Mouse (Mus musculus) spleen, postnatal 14 days (tissue): ENCODE results near the gene Trim14.
A peak's percentile ranks its signal among the peaks of the same experiment; 100 is the strongest.

Experiments
- DNase-seq, 2 experiments: peaks; one replicate each; pipeline ENCODE4 v3.0.0; 2021 to 2022; ENCODE audit warnings: low spot score in 2 of 2

Gene Trim14

DNA sequence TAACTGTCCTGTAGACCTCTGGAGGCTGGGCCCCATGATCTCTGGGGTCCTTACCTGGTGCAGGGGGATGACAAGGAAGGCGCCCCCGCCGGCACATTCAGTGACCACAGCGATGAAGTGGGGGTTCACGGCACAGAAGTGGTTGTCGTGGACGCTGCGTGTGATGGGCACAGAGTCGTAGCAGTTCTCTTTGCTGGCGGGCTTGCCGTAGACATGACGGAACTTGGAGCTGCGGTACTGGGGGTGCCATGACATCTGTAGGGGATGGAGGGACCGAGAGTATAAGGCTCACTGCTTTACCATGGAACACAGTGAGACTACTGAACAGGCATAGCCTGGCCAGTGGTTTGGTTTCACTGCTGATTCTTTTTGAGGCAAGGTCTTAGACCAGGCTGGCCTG is 26.9 kb upstream of the Trim14 start:
- no peak for DNase-seq

- no peak for DNase-seq
These were observed 26.1 kb upstream of the Trim14 start for GRCm38 (mm10) chr4:46562037-46562436.

DNA sequence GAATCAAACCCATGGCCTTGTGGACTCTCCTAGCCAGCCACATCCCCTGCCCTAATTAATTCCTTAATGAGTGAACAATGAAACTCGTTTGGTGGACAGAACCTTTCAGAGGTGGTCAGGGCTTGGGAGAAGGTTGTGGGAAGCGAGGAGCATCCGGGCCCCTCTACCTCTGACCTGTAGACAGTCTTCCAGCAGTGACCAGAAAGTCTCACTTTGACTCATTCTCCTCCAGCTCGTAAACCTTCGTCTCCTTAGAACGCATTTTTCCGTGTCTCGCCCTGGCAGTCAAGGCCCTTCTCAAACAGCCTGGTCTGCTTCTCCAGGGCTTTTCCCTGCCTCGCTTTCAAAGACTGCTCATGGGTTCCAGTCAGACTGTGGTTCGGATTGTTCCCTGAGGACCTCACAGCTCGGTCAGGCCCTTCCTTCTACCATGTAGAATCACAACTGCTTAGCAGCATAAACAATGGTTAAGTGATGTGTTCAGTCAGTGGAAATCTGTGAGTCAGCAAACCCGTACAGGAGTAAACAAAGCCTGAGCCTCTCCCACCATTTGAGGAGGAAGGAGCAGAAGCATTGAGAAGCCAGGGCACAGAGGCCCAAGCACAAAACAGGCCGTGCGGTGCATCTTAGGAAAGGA is 24.2 kb upstream of the Trim14 start:
- no peak for DNase-seq

GRCm38 (mm10) chr4:46558672-46559667 is 23.0 kb upstream of the Trim14 start:
- no peak for DNase-seq

- DNase-seq: no peak
These were observed 21.0 kb upstream of the Trim14 start for GRCm38 (mm10) chr4:46556933-46557332.

- no peak for DNase-seq
These were observed 19.8 kb upstream of the Trim14 start for GRCm38 (mm10) chr4:46555762-46556161.

DNA sequence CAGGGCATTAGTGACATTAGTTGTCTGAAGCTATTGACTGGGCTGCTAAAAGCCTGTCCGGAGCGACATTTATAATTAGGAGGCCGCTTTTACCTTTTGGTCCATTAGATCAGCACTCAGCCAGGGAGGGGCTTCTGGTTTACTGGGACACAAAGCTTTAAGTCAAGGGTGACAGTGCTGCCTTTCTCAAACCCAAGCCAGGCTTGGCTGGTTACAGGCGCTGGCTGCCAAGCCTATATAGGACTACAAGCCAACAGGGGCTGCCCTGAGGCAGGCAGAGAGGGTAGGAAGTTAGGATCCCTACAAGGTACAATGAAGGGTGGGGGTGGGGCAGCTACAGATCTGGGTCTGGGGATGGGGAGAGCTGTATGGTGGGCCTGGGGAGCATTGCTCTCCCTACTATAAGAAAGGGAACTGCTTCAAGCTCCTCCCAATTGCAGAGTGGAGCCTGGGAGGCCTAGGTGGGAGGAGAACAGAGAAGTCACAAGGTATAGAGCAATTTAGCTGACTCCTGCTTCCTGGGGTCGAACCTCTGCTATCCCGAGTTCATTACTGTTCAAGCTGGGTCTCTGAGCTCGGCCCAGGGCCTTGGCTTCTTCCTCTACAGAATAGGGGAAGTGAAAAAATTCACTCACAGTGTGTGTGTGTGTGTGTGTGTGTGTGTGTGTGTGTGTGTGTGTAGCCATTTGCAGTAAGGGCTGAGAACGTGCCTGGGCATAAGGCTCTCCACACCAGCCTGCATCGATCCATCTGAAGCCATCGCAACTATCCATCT is 18.5 kb upstream of the Trim14 start:
- peak in 1 of 2 experiments; percentile 54 for DNase-seq

DNA sequence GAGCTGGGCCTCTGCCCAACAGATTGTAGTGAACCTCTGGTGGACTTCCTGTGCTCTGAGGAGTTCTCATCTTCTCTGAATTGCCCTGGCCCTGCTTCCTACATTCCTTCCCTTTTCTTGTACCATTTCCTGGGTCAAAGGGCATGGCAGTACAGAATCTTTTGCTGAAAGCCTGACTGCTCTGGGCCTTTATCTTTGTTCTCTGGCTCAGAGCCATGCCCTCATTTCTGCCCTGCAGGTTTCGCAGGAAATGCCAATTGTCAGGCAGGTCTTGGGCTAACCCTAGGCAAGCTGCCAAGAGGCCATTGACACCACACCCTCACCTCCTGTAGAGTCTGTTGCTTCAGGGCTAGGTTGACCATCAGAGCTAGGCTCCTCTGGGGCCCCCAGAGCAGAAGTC is 17.9 kb upstream of the Trim14 start:
- DNase-seq: no peak

- DNase-seq: no peak
These were observed 14.5 kb upstream of the Trim14 start for GRCm38 (mm10) chr4:46550406-46550805.

GRCm38 (mm10) chr4:46549979-46550378 is 14.0 kb upstream of the Trim14 start:
- DNase-seq: no peak

- DNase-seq: peak in 1 of 2 experiments; percentile 28
These were observed 10.8 kb upstream of the Trim14 start for GRCm38 (mm10) chr4:46546709-46547108.

DNA sequence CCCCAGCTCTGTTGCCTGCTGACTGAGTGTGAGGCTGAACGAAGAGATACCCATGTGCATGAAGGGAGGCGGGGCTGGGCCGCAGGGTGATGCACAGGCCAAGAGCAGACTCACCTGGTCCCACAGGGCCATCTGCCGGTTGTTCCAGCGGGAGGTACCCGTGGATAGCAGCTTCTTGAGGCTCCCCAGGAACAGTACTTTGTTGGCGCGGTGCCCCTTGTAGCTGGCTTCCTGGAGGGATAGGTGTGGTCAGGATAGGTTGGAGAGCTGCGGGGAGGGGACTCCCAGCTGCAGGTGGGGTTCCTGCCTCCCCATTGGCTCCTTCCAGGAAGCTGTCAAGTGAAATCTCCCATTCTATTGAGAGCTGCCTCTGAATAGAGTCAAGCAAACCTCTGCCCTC is 9.6 kb upstream of the Trim14 start:
- no peak for DNase-seq

GRCm38 (mm10) chr4:46544313-46544712 is 8.4 kb upstream of the Trim14 start:
- peak; percentile 51 to 71 for DNase-seq

GRCm38 (mm10) chr4:46543366-46544050 is 7.6 kb upstream of the Trim14 start:
- no peak for DNase-seq

GRCm38 (mm10) chr4:46541707-46542106 is 5.8 kb upstream of the Trim14 start:
- DNase-seq: no peak

- DNase-seq: no peak
These were observed 3.2 kb upstream of the Trim14 start for GRCm38 (mm10) chr4:46539167-46539566.

DNA sequence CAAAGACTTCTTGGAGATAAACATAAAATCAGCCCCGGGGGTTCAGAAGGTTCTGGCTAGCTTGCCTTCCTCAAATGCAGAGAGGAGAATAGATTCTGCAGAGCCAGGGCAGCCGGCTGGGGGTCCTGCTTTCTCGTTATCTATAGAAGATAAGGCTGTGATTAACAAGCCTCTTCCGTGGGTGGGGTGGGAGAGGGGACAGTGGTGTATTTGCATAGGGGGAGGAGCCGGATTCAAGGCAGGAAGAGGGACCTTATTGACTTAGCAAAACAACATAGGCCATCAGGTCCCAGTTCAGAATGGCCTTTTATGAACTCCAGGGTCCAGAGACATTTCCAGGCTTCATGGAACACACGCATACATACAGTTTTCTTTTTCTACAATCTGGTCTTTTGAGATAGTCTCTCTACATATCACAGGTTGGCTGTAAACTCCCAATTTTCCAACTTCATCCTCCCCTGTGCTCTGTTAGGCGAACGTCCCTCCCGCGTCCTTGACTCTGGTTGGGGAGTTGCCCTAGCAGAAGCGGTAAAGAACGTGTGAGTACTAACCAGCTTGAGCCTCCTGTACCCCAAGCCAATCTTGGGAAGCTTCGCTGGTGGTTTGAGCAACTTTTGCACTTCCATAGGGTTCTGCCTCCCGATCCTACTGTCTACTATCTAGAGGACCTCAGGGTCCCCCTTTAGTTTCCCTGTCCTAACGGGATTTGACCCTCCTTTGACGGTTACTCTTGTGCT is 679 bp downstream of the Trim14 start:
- DNase-seq: peak in 1 of 2 experiments; percentile 19

DNA sequence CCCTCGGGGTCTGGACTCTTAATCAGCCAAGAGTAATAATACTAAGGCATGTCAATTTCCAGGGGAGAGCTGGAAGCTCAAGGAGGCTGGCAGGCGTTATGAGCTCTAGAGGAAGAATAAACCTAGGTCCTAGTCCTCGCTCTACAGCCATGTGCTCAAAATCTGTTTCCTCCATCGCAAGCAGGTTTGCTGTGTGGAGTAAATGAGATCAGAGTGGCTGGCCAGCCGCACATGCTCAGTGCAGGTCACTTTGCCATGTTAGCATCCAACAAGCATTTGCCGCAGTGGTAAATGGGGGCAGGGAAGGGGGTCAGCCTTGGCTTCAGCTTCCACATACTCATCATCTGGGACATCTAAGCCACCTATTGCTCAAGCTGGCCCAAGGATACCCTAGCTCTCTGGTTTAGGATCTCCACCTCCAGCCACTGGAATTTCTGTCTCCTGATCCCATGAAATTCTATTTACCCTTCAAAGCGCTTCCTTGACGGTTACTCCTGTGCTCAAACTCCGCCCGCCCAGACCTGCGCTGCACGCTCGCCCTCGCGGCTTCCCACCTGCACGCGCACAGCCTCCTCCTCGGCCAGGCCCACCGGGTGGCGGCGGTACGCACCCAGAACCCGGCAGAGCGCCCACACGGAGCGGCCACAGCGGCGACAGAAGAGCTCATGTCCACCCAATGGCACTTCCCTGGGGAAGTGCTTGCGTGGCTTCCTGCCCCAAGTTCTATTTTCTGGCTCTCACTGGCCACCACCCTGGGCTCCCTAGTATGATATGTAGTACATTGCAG is 1.8 kb downstream of the Trim14 start:
- DNase-seq: no peak

- DNase-seq: no peak
These were observed 3.0 kb downstream of the Trim14 start for GRCm38 (mm10) chr4:46532926-46533325.

- no peak for DNase-seq
These were observed 3.4 kb downstream of the Trim14 start for GRCm38 (mm10) chr4:46532511-46532910.
